Mouse (Mus musculus) kidney, embryonic 16.5 days (tissue): Measurements from ENCODE around the gene E130308A19Rik. TPM values are rescaled to one million over a fixed set of nuclear protein-coding genes. Genes with fewer than 3 reads are reported as not detected.

Experiments used
- ATAC-seq: fragments of 200-750 bp; cut with Nextera tagmentation; 2 replicates; pipeline ENCODE4 v1.8.0; 2017; ENCODE audit warnings: moderate TSS enrichment; ENCODE audit not compliant: low FRiP score, low TSS enrichment
- H3K27ac ChIP-seq: fragments of 300-500 bp; sonication (generic); 2 replicates; pipeline ENCODE4 v1.5.1; 2014; ENCODE audit warnings: low read length
- H3K27me3 ChIP-seq: fragments of 300-500 bp; sonication (generic); 2 replicates; pipeline ENCODE4 v1.6.1; 2014; ENCODE audit warnings: low read length, control low read depth, mixed read lengths; ENCODE audit not compliant: insufficient read depth
- H3K36me3 ChIP-seq: fragments of 300-500 bp; sonication (generic); 2 replicates; pipeline ENCODE4 v1.6.1; 2014; ENCODE audit warnings: low read length, control low read depth, mixed read lengths; ENCODE audit not compliant: insufficient read depth
- H3K4me1 ChIP-seq: fragments of 300-500 bp; sonication (generic); 2 replicates; pipeline ENCODE4 v1.6.1; 2014; ENCODE audit warnings: low read length, control low read depth, mixed read lengths; ENCODE audit not compliant: insufficient read depth
- H3K4me2 ChIP-seq: fragments of 300-500 bp; sonication (generic); replicated peaks from 2 replicates; pipeline ENCODE4 v1.6.1; 2014; ENCODE audit warnings: low read depth, low read length
- H3K4me3 ChIP-seq: fragments of 300-500 bp; sonication (generic); 2 replicates; pipeline ENCODE4 v1.5.1; 2014; ENCODE audit warnings: mild to moderate bottlenecking, low read length
- H3K9ac ChIP-seq: fragments of 300-500 bp; sonication (generic); replicated peaks from 2 replicates; pipeline ENCODE4 v1.6.1; 2014; ENCODE audit warnings: low read length
- H3K9me3 ChIP-seq: fragments of 300-500 bp; sonication (generic); 2 replicates; pipeline ENCODE4 v1.6.1; 2016; ENCODE audit warnings: low read length, control low read depth
- WGBS: fragments of 180-500 bp; shearing (Covaris S2); extraction: QIAGEN DNeasy Blood & Tissue Kit; methylation state at CpG from one replicate; pipeline ENCODE4 v1.1.7; 2014; 5-methylcytosine and 5-hydroxymethylcytosine counted together
- polyA plus RNA-seq: library from polyadenylated mRNA; unstranded; fragments of >200 nt; fragmentation: Nextera tagmentation; extraction: Ambion mirVana; gene quantifications from 2 replicates; pipeline ENCODE4 v1.2.1, GENCODE M21; 2015

The E130308A19Rik gene
- polyA plus RNA-seq, 1 experiment from 2014 or later: 35.8 TPM

- H3K4me1 ChIP-seq: peaks cover 23% of the 10 kb centered on the region
- WGBS: 55% methylated on average over 7 of the region's 7 CpGs
- no peaks in the 10 kb centered on the region for H3K27me3 ChIP-seq
- no peak overlapping the region for H3K9ac ChIP-seq
- H3K36me3 ChIP-seq: peaks cover 3% of the 10 kb centered on the region; the same call in 1 of the 2 replicates
- no peak overlapping the region for H3K4me3 ChIP-seq
- no peaks in the 10 kb centered on the region for H3K9me3 ChIP-seq
- ATAC-seq: no peak; the same call in 1 of the 2 replicates
- H3K4me2 ChIP-seq: peak overlapping the region; percentile 39
- peak overlapping the region; percentile 75 for H3K27ac ChIP-seq
These were observed 138.9 kb downstream of the E130308A19Rik start for GRCm38 (mm10) chr4:59764950-59765349.

DNA sequence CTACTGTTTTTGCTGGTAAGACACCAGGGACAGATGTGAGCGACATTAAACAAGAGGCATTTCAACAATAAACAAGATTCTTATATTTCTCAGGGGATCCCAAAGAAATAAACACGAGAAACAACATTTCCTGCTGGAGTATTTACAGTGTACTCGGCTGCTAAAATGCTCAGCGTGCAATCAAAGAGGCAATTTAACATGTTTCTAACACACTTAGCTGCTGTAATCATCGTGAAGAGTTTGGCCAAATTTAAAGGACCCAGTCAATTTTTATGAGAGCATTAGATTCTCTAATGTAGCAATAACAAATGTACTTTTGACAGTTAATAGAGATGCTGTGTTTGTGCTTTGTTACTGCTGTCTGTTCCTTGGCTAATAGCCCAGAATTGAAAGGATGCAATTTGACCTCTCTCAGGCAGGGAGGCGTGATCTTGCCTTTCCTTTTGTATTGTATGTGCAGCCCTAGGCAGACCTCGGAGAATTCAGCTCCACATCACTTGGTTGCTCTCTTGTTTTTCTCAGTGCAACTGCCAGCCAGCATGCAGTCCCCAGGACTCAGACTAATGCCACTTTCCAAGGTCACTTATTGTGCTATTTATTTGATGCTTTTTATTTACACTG is 139.5 kb downstream of the E130308A19Rik start:
- peak; percentile 52; the same call in 1 of the 2 replicates for ATAC-seq
- Histone ChIP-seq H3K27me3 (no peaks in the 10 kb centered on the region), H3K27ac (peak overlapping the region; percentile 75), H3K9ac (no peak overlapping the region; the same call in 1 of the 2 replicates), H3K9me3 (no peaks in the 10 kb centered on the region), H3K4me3 (no peak overlapping the region), H3K36me3 (peaks cover 9% of the 10 kb centered on the region), H3K4me1 (peaks cover 20% of the 10 kb centered on the region), H3K4me2 (peak overlapping the region; percentile 39)
- 26% methylated on average over 7 of the region's 7 CpGs for WGBS

DNA sequence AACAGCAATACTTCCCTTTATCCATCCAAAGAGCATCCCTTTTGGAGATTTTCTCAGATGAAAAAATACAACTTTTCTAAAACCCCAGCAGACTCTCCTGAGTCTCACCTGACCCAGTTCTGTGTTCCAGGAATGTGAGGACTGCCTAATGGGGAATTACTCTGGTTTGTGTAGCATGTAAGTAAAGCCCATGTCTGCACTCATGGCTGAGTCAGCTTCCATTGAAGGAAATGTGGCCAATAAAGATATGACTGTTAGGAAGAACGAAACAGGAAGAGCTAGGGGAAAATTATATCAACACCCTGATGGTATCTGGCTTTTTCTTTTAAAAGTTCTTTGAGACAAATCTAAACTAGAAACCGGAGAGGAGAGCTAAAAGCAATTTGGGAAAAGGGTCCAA is 141.7 kb downstream of the E130308A19Rik start:
- 81% methylated on average over 2 of the region's 2 CpGs for WGBS
- Histone ChIP-seq H3K4me2 (no peak overlapping the region), H3K9me3 (no peaks in the 10 kb centered on the region), H3K4me1 (peaks cover 12% of the 10 kb centered on the region), H3K4me3 (no peak overlapping the region), H3K27me3 (no peaks in the 10 kb centered on the region), H3K9ac (no peak overlapping the region), H3K27ac (no peak overlapping the region), H3K36me3 (peaks cover 22% of the 10 kb centered on the region)
- no peak for ATAC-seq

DNA sequence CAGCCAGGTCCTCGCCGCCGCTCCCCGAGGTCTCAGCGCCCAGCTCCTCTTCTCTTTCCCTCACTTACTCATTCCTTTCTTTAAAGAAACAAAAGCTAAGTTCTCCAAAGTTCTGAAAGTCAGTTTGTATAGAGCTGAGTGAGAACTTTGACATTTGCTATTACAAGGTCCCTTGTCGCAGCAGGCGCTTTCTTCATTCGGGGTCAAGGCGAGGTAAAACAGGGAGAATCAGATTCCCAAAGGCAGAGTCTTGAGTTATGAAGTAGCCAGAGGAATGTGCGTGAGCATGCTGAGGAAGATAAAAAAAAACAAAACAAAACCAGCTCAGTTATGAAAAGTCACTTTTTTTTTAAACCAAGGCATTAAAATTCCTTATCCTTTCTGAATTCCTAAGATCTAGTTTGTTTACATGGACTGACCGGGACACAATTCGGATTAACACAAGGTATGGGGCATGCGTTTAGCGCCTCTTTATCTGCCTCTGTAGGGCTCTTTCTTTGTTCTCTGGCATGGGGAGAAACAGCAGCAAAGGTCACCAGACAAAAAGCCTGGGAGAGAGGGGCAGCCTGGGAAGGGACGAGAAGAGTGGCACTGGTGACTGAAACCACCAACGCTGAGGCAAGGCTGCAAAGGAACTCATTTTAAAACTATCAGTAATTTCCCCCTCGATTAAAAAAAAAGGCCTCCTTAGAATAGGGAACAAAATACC is 146.3 kb downstream of the E130308A19Rik start:
- peaks cover 31% of the 10 kb centered on the region for H3K36me3 ChIP-seq
- no peaks in the 10 kb centered on the region for H3K9me3 ChIP-seq
- no peaks in the 10 kb centered on the region for H3K4me1 ChIP-seq
- H3K9ac ChIP-seq: no peak overlapping the region
- no peak overlapping the region for H3K27ac ChIP-seq
- H3K27me3 ChIP-seq: no peaks in the 10 kb centered on the region
- 88% methylated on average over 17 of the region's 17 CpGs for WGBS
- H3K4me3 ChIP-seq: no peak overlapping the region
- H3K4me2 ChIP-seq: no peak overlapping the region
- no peak for ATAC-seq

- H3K27me3 ChIP-seq: no peaks in the 10 kb centered on the region
- H3K9ac ChIP-seq: no peak overlapping the region
- peaks cover 8% of the 10 kb centered on the region for H3K36me3 ChIP-seq
- H3K4me3 ChIP-seq: no peak overlapping the region
- H3K4me2 ChIP-seq: no peak overlapping the region
- H3K4me1 ChIP-seq: peaks cover 7% of the 10 kb centered on the region
- H3K27ac ChIP-seq: no peak overlapping the region
- no peak for ATAC-seq
- no peaks in the 10 kb centered on the region for H3K9me3 ChIP-seq
- WGBS: 78% methylated on average over 3 of the region's 3 CpGs
These were observed 151.8 kb downstream of the E130308A19Rik start for GRCm38 (mm10) chr4:59777828-59778227.

GRCm38 (mm10) chr4:59780568-59780967 is 154.6 kb downstream of the E130308A19Rik start:
- Histone ChIP-seq H3K4me1 (peaks cover 7% of the 10 kb centered on the region), H3K9ac (no peak overlapping the region), H3K9me3 (no peaks in the 10 kb centered on the region), H3K27ac (no peak overlapping the region), H3K4me2 (no peak overlapping the region), H3K27me3 (no peaks in the 10 kb centered on the region), H3K36me3 (no peaks in the 10 kb centered on the region), H3K4me3 (no peak overlapping the region)
- WGBS: 10% methylated on average over 1 of the region's 1 CpGs
- no peak for ATAC-seq

DNA sequence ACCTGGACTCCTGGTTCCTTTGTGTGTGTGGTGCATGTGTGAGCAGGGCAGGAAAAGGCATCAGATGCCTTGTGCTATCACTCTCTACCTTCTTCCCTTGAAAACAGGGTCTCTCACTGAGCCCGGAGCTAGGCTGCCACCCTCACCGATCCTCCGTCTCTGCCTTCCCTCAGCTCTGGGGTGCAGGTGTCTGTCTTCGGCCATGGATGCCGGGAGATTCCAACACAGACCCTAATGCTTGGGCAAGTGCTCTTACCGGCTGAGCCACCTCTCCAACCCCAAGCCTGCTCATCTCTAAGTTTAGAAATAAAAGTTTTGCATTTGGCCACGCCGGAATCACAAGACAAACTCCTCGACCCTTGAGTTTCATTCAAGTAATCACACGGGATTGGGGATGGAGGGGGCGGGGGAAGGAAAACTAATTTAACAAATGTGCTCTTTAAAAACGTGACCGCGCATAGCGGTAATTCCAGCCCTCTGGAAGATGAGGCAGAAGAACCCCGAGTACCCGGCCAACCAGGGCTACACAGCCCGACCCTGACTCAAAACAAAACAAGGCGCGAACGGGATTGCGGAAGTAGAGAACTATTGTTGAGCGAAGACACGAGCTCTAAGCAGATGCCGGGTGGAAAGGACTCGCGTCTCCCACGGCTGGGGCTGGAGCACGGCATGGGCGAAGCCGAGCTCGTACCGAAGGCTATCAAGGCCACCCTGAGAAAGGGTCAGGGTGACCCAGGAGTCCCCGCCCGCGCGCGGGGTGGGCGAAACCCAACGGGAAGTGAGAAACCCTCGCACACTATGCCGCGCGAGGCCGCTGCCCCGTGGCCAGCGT is 157.1 kb downstream of the E130308A19Rik start:
- peak overlapping the region; percentile 91 for H3K4me2 ChIP-seq
- peak overlapping the region; percentile 85 for H3K9ac ChIP-seq
- H3K4me1 ChIP-seq: peaks cover 7% of the 10 kb centered on the region
- H3K27ac ChIP-seq: peak overlapping the region; percentile 82
- H3K4me3 ChIP-seq: peak overlapping the region; percentile 94
- WGBS: under 1% methylated on average over 47 of the region's 47 CpGs
- no peaks in the 10 kb centered on the region for H3K9me3 ChIP-seq
- ATAC-seq: peak; percentile 65
- H3K36me3 ChIP-seq: no peaks in the 10 kb centered on the region
- no peaks in the 10 kb centered on the region for H3K27me3 ChIP-seq

DNA sequence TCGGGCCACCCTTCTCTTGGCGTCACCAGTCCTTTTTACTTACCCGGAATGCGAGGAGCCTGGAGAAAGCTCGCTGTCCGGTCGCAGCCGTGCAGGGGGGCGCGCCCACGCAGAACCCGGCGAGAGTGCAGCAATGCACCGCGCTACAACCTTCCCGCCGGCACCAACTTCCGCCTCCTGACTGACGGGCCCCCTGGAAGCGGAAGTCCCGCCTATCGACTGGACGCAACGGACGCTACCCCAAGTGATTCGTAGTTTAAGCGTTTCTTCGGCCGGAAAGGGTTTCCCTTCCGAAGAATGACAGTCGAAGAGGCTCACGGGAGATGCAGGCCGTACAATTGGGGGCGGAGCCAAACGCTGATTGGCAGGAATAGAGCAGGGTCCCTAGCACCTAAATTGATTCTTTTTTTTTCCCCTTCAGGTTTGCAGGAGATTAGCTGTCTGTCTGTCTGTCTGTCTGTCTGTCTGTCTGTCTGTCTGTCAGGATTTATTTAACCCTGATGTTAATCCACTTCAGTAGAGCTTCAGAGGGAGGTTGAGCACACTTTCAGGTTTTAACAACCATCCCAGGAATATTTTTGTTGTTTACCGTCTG is 157.8 kb downstream of the E130308A19Rik start:
- Histone ChIP-seq H3K27me3 (no peaks in the 10 kb centered on the region), H3K9ac (peak overlapping the region; percentile 85), H3K4me1 (peaks cover 7% of the 10 kb centered on the region), H3K4me2 (peak overlapping the region; percentile 91), H3K4me3 (peak overlapping the region; percentile 94), H3K27ac (peak overlapping the region; percentile 82), H3K9me3 (no peaks in the 10 kb centered on the region), H3K36me3 (no peaks in the 10 kb centered on the region)
- WGBS: 1% methylated on average over 36 of the region's 36 CpGs
- ATAC-seq: peak; percentile 98

DNA sequence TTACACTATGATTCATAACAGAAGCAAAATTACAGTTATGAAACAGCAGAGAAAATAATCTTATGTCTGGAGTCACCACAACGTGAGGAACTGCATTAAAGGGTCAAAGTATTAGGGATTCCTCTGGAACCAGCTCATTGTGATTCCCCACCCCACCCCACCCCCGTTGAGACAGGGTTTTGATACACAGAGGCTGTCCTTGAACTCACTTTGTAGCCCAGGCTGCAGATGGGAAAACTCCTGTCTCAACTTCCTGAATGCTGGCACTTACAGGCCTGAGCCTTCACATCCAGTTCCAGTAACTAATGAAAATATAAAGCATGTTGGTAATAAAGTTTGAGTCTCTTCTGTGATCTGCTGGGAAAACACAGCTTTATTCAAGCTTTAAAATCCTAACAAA is 159.4 kb downstream of the E130308A19Rik start:
- Histone ChIP-seq H3K27ac (no peak overlapping the region), H3K4me3 (no peak overlapping the region), H3K4me2 (no peak overlapping the region), H3K9ac (no peak overlapping the region), H3K4me1 (peaks cover 7% of the 10 kb centered on the region), H3K36me3 (no peaks in the 10 kb centered on the region), H3K9me3 (no peaks in the 10 kb centered on the region), H3K27me3 (no peaks in the 10 kb centered on the region)
- no peak for ATAC-seq
- WGBS: 27% methylated on average over 2 of the region's 2 CpGs
